Mouse (Mus musculus) liver, embryonic 15.5 days (tissue): Measurements from ENCODE around the gene Sohlh2. TPM values are rescaled to one million over a fixed set of nuclear protein-coding genes. Genes with fewer than 3 reads are reported as not detected.
"Not testable (repeated sequence)": the region's sequence is repeated elsewhere in the genome, so short reads cannot be mapped to it uniquely, and the experiment has no call there.

Source experiments
- ATAC-seq: fragments of 200-750 bp; cut with Nextera tagmentation; 2 replicates; pipeline ENCODE4 v1.8.0; 2017; ENCODE audit warnings: moderate number of reproducible peaks, mild to moderate bottlenecking, moderate library complexity; ENCODE audit not compliant: insufficient read depth
- H3K27ac ChIP-seq: fragments of 300-500 bp; sonication (generic); replicated peaks from 2 replicates; pipeline ENCODE4 v1.5.1; 2015; ENCODE audit warnings: mild to moderate bottlenecking, inconsistent platforms
- H3K27me3 ChIP-seq: fragments of 300-500 bp; sonication (generic); 2 replicates; pipeline ENCODE4 v1.6.1; 2015; ENCODE audit warnings: mild to moderate bottlenecking, inconsistent platforms
- H3K36me3 ChIP-seq: fragments of 300-500 bp; sonication (generic); replicated peaks from 2 replicates; pipeline ENCODE4 v1.6.1; 2015; ENCODE audit warnings: moderate library complexity, mild to moderate bottlenecking, inconsistent platforms
- H3K4me1 ChIP-seq: fragments of 300-500 bp; sonication (generic); replicated peaks from 2 replicates; pipeline ENCODE4 v1.6.1; 2015; ENCODE audit warnings: inconsistent platforms
- H3K4me2 ChIP-seq: fragments of 300-500 bp; sonication (generic); 2 replicates; pipeline ENCODE4 v1.6.1; 2015; ENCODE audit warnings: moderate library complexity, mild to moderate bottlenecking, inconsistent platforms
- H3K4me3 ChIP-seq: fragments of 300-500 bp; sonication (generic); replicated peaks from 2 replicates; pipeline ENCODE4 v1.5.1; 2015; ENCODE audit warnings: mild to moderate bottlenecking, inconsistent platforms
- H3K9ac ChIP-seq: fragments of 300-500 bp; sonication (generic); 2 replicates; pipeline ENCODE4 v1.6.1; 2015; ENCODE audit warnings: moderate library complexity, mild to moderate bottlenecking, inconsistent platforms
- H3K9me3 ChIP-seq: fragments of 300-500 bp; sonication (generic); replicated peaks from 2 replicates; pipeline ENCODE4 v1.6.1; 2016; ENCODE audit warnings: inconsistent platforms
- WGBS: fragments of 180-500 bp; shearing (Covaris S2); methylation state at CpG from one replicate; pipeline ENCODE4 v1.1.7; 2015; ENCODE audit warnings: mixed read lengths; ENCODE audit not compliant: insufficient replicate concordance; 5-methylcytosine and 5-hydroxymethylcytosine counted together
- polyA plus RNA-seq: library from polyadenylated mRNA; unstranded; fragments of >200 nt; fragmentation: Nextera tagmentation; extraction: Ambion mirVana; gene quantifications from 2 replicates; pipeline ENCODE4 v1.2.1, GENCODE M21; 2015

The Sohlh2 gene
- polyA plus RNA-seq, 1 experiment from 2014 or later, result not detected

DNA sequence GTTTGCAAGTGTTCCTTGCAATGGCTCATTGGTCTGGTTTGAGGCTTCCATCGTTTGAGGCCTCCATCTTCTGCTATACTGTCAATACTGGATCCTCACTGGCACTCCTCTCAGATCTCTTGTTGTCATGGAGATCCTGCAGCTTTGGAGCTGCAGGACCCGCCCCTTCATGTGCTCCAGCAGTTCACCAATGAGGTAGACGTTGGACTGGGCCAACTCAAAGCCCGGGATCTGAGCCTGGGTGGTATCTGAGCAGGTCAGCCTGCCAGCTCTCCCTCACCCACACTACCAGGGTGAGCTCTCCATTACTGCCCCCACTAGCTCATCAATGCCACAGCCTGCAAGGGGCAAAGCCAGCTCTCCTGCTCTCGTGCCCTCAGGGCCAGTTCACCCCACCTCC lies 24.4 kb upstream of the Sohlh2 start:
- H3K36me3 ChIP-seq, result no peaks in the 10 kb centered on the region
- ATAC-seq, result no peak
- H3K4me2 ChIP-seq, result no peak overlapping the region
- H3K27me3 ChIP-seq, result no peaks in the 10 kb centered on the region
- 42% methylated on average over 5 of the region's 5 CpGs for WGBS
- no peak overlapping the region for H3K4me3 ChIP-seq
- no peaks in the 10 kb centered on the region for H3K9me3 ChIP-seq
- H3K27ac ChIP-seq, result no peak overlapping the region
- no peak overlapping the region for H3K9ac ChIP-seq
- H3K4me1 ChIP-seq, result no peaks in the 10 kb centered on the region

DNA sequence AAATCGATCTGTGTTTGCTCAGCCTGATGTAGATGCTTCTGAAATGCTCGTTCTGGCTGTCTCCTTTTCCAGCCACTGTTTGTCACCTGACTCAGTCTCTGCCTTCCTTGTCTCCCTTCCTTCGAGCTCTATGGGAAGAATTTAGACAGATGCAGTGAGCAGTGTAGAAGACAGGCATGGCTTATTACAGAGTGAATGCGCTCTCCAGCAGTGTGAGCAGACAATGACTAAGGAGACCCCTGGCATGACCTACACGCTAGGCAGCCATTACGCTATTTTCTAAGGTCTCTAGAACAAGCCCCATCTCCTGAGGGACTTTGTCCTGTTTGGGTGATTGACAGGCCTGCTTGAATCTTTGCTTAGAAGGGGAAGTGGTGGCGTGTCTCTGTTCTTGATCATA lies 20.7 kb upstream of the Sohlh2 start:
- Histone ChIP-seq H3K27me3 (no peaks in the 10 kb centered on the region), H3K9ac (no peak overlapping the region)

DNA sequence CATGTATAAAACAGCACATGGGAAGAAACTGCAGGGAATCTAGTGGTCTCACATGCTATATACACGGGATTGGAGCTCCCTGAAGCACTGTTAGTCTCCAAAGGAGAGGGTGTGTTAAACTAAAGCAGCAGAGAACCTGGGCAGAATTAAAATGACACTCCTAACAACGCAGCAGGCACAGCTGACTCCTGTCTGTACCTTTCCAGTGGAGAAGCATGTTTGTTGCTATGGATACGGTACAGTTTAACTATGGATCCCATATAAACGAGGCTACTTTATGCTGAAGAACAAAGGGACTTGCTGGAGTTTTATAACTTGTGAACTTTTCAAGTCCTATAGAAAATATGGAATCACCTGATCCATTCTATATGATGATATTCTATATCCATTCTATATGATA lies 18.3 kb upstream of the Sohlh2 start:
- H3K36me3 ChIP-seq, result no peaks in the 10 kb centered on the region
- H3K9me3 ChIP-seq, result no peaks in the 10 kb centered on the region
- no peak overlapping the region for H3K27ac ChIP-seq
- WGBS, result 59% methylated on average over 4 of the region's 4 CpGs
- no peak overlapping the region for H3K4me2 ChIP-seq
- H3K4me1 ChIP-seq, result no peaks in the 10 kb centered on the region
- ATAC-seq, result no peak
- H3K9ac ChIP-seq, result no peak overlapping the region
- no peaks in the 10 kb centered on the region for H3K27me3 ChIP-seq
- no peak overlapping the region for H3K4me3 ChIP-seq

More for the DNA sequence above, 20.7 kb upstream of the Sohlh2 start:
- H3K4me2 ChIP-seq, result no peak overlapping the region
- H3K27ac ChIP-seq, result no peak overlapping the region
- 52% methylated on average over 7 of the region's 7 CpGs for WGBS
- ATAC-seq, result no peak
- no peaks in the 10 kb centered on the region for H3K9me3 ChIP-seq
- H3K4me3 ChIP-seq, result no peak overlapping the region
- H3K4me1 ChIP-seq, result no peaks in the 10 kb centered on the region
- no peaks in the 10 kb centered on the region for H3K36me3 ChIP-seq

DNA sequence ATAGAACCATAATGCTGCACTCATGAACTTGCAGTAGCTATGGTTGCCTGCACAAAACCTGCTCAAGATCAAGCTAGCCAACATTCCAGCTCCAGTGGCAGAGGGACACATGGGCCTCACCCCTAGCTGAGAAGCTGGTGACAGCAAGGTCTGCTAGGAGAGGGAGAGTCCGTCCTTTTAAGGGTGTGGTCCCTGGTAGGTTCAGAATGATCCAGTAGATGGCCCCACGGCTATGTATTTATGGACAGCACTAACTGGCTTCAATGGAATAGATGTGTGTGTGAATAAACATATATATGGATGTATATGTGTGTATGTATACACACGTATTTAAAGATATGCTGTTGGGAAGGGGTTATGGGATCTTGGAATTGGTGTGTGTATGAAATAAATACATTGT lies 9.3 kb upstream of the Sohlh2 start:
- 47% methylated on average over 3 of the region's 3 CpGs for WGBS
- Histone ChIP-seq H3K9ac (no peak overlapping the region), H3K27ac (no peak overlapping the region), H3K9me3 (no peaks in the 10 kb centered on the region), H3K27me3 (no peaks in the 10 kb centered on the region), H3K4me2 (no peak overlapping the region), H3K4me1 (no peaks in the 10 kb centered on the region), H3K36me3 (no peaks in the 10 kb centered on the region), H3K4me3 (no peak overlapping the region)
- no peak for ATAC-seq

DNA sequence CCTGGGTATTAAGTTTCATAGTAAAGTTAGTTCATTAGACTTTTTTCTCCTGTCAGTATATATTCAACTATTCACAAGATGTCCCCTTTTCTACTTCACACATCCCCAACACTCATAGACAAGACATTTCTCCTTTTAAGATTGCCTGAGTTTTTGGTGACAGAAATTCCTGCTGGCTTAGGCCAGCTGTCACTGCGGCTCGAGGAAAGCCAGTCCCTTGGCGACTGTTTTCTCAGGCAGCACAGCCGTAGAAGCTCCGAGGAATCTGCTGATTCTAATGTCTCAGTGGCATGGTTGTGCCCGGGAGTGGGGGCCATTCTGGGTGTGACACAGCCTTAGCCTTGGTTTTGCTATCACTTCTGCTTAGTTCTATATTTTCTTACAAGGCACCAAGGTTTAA lies 4.6 kb upstream of the Sohlh2 start:
- no peaks in the 10 kb centered on the region for H3K27me3 ChIP-seq
- H3K4me3 ChIP-seq, result no peak overlapping the region
- WGBS, result 55% methylated on average over 6 of the region's 6 CpGs
- H3K36me3 ChIP-seq, result no peaks in the 10 kb centered on the region
- ATAC-seq, result no peak
- no peak overlapping the region for H3K9ac ChIP-seq
- no peaks in the 10 kb centered on the region for H3K9me3 ChIP-seq
- H3K4me1 ChIP-seq, result no peaks in the 10 kb centered on the region
- no peak overlapping the region for H3K4me2 ChIP-seq
- no peak overlapping the region for H3K27ac ChIP-seq

DNA sequence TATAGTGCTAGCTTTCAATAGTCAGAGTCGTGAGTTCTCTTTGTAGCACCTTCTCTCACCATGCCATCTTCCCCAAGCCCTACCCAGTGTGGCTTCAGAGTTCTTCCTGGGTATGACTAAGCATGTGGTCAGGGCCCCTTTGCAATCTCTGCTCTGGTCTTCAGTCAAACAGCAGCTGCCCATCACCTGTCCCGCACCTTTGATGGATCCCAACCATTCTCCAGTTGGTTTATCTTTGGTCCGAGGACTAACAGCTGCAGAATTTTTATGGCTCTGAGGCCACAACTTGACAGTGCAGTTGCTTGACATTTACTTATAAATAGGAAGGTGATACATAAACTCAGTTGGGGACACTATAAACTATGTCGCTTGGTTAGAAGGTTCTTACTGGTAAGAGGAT lies 9.8 kb downstream of the Sohlh2 start:
- ATAC-seq, result no peak
- Histone ChIP-seq H3K27ac (no peak overlapping the region), H3K4me1 (no peaks in the 10 kb centered on the region), H3K9ac (no peak overlapping the region), H3K4me3 (no peak overlapping the region), H3K9me3 (no peaks in the 10 kb centered on the region), H3K27me3 (no peaks in the 10 kb centered on the region), H3K36me3 (no peaks in the 10 kb centered on the region), H3K4me2 (no peak overlapping the region)
- WGBS, result 62% methylated on average over 4 of the region's 4 CpGs

DNA sequence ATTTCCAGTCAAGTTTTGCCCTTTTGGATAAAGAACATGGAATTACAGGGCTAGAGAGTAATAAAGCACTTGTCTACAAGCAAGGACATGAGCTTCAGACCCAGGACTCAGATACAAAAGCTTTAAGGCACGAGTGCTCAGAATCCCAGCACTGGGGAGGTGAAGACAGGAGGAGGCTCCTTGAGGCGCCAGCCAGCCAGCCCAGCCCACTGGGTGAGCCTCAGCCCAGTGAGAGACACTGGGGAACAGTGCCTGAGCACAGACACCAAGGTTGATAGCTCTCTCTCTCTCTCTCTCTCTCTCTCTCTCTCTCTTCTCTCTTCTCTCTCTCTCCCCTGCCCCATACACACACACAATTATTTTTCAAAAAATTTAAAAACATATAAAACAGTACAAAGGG lies 11.5 kb downstream of the Sohlh2 start:
- no peaks in the 10 kb centered on the region for H3K9me3 ChIP-seq
- no peaks in the 10 kb centered on the region for H3K36me3 ChIP-seq
- ATAC-seq, result no peak
- no peak overlapping the region for H3K4me3 ChIP-seq
- H3K9ac ChIP-seq, result no peak overlapping the region
- H3K4me1 ChIP-seq, result no peaks in the 10 kb centered on the region
- H3K27ac ChIP-seq, result no peak overlapping the region
- H3K27me3 ChIP-seq, result no peaks in the 10 kb centered on the region
- no peak overlapping the region for H3K4me2 ChIP-seq
- WGBS, result 21% methylated on average over 2 of the region's 2 CpGs

DNA sequence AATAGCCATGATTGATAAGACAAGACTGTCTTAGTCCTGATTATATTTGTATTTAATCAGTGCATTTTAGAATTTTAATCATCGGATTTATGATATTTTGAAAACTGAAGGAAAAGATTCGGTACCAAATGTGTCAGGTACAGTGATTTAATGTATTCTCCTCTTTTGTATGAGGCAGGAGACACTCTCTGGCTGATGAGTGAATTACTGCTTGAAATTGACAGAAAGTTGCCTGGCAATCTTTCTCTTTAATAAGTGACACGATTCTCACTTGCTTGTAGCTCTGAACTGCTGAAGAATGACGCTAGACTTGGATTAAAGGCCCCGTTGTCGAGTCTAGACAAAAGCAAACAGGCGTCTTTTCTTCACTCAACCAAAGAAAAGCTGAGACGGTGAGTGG lies 13.0 kb downstream of the Sohlh2 start:
- Histone ChIP-seq H3K4me1 (no peaks in the 10 kb centered on the region), H3K9me3 (no peaks in the 10 kb centered on the region), H3K4me3 (no peak overlapping the region), H3K36me3 (no peaks in the 10 kb centered on the region), H3K9ac (no peak overlapping the region), H3K27me3 (no peaks in the 10 kb centered on the region), H3K27ac (no peak overlapping the region), H3K4me2 (no peak overlapping the region)
- ATAC-seq, result no peak
- WGBS, result 70% methylated on average over 8 of the region's 8 CpGs

DNA sequence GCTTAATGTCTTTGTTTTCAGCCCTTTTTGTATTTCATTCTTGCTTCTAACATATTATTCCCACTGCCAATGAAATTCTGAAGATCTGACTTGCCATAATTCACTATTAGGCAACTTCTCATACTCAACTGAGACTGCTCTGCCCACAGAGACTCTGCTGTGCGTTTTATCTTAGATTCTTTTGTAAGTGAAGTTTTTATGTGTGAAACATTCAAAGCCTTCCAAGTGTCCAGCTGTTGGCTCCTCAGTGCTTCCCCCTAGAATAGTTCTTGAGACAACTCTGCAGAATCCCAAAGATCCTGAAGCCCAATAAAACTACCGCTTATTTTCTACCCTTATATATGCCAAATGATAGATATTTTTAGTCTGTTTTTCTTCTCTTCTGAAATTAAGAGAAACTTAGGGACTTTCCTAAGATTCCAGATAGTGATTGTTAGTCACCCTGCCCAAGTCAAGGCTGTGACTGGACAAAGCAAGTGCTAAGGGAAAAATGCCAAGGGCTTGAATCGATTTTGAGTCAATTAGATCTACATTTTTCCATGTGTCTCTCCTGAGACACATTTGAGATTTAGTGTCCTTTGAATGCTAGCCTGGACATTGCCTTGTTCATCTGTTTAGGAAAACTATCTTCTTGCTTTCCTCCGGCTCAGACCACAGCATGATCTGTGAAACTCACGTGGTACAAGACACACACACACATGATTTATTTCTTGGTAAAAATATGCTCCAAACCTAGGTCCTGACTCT lies 13.9 kb downstream of the Sohlh2 start:
- Histone ChIP-seq H3K27ac (no peak overlapping the region), H3K4me3 (no peak overlapping the region), H3K9me3 (no peaks in the 10 kb centered on the region), H3K9ac (no peak overlapping the region), H3K27me3 (no peaks in the 10 kb centered on the region), H3K4me2 (no peak overlapping the region), H3K4me1 (no peaks in the 10 kb centered on the region), H3K36me3 (no peaks in the 10 kb centered on the region)
- WGBS, result 58% methylated on average over 5 of the region's 5 CpGs
- ATAC-seq, result no peak

DNA sequence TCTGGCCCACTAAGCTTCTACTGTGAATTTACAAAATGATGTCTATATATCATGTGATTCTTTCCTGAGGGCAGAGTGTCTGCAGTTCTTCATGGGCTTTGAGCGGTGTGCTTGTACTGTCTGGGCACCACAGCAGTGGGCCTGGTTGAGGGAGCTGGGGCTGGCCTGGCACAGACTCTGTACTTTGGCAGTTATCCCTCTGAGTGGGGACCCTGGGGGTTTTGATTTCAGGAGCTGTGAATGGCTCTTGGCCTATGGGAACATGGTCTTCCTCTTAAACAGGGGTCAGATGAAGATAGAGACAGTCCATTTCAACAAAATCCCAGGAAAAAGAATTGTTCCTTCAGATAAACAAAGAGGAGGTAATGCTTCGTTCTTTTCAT lies 14.5 kb downstream of the Sohlh2 start:
- H3K9ac ChIP-seq, result no peak overlapping the region
- H3K36me3 ChIP-seq, result no peaks in the 10 kb centered on the region
- ATAC-seq, result no peak
- no peaks in the 10 kb centered on the region for H3K9me3 ChIP-seq
- H3K27me3 ChIP-seq, result no peaks in the 10 kb centered on the region
- no peak overlapping the region for H3K27ac ChIP-seq
- no peak overlapping the region for H3K4me2 ChIP-seq
- no peaks in the 10 kb centered on the region for H3K4me1 ChIP-seq
- WGBS, result 70% methylated on average over 2 of the region's 2 CpGs
- no peak overlapping the region for H3K4me3 ChIP-seq

DNA sequence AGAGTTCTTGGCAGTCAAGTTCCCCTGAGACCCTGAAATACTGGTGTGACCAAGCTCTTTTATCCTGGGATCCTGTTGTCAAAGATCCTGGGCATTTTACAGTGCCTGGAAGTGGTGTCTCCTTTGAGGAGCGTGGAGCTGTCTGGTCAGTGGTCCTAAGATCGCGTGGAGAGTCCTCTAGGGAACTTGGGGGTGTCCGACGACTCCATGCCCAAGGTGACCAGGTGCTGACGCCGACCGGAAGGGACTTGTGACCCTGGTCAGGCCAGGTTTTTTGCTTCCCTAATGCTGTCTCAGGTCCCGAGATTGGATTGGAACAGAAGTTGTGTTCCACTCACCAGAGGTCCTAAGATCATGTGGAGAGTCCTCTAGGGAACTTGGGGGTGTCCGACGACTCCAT lies 21.8 kb downstream of the Sohlh2 start:
- not testable (repeated sequence) for H3K9ac ChIP-seq, H3K27me3 ChIP-seq, H3K4me2 ChIP-seq, H3K36me3 ChIP-seq, ATAC-seq, H3K9me3 ChIP-seq, H3K27ac ChIP-seq, H3K4me3 ChIP-seq, H3K4me1 ChIP-seq
- 66% methylated on average over 11 of the region's 11 CpGs for WGBS

DNA sequence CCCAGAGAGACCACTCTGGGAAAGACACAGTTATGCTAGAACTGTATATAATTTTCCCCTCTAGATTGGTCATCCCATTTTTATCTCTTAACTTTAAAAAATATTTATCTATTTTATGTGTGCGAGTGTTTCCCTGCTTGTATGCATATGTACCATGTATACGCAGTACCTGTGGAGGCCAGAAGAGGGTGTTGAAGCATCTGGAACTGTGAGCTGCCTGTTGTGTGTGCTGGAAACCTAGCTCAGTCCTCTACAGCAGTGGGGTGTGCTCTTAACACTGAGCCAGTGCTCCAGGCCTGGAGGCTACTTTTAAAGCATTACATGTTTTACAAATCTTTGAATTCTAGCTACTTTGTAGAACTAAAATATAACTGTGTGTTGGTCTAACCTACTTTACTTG lies 24.6 kb downstream of the Sohlh2 start:
- no peaks in the 10 kb centered on the region for H3K4me1 ChIP-seq
- H3K4me2 ChIP-seq, result no peak overlapping the region
- no peaks in the 10 kb centered on the region for H3K9me3 ChIP-seq
- WGBS, result 72% methylated on average over 2 of the region's 2 CpGs
- no peaks in the 10 kb centered on the region for H3K27me3 ChIP-seq
- ATAC-seq, result no peak
- no peak overlapping the region for H3K9ac ChIP-seq
- H3K4me3 ChIP-seq, result no peak overlapping the region
- H3K36me3 ChIP-seq, result no peaks in the 10 kb centered on the region
- H3K27ac ChIP-seq, result no peak overlapping the region
